Mouse (Mus musculus): ENCODE measurements at regions not wholly inside any gene's neighbourhood (a gene's known extent, or its start where the extent isn't known, plus 50 kb on each side); places are given as distances from the start of the nearest gene placed in this dataset.

DNA sequence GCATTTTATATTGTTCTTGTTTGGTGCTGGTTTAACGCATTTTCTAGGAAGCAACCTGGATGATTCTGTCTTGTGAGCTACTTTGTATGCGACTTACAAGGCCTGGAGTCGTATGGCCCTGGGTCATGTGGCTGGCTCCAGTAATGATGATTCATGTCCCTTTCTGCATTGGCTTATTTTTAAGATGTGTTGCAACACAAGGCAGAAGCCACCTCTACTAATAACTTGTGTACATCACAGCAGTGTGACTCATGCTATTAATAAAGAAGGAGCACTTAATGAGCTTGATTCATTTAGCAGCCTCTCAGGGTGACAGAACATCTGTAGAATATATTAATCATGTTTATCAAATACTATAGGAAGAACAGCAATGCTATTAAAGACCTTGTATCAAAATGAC is 84.0 kb downstream of the Slc5a7 start:
- no peak for DNase-seq (ENCODE audit: low spot score in 2 of 2)

DNA sequence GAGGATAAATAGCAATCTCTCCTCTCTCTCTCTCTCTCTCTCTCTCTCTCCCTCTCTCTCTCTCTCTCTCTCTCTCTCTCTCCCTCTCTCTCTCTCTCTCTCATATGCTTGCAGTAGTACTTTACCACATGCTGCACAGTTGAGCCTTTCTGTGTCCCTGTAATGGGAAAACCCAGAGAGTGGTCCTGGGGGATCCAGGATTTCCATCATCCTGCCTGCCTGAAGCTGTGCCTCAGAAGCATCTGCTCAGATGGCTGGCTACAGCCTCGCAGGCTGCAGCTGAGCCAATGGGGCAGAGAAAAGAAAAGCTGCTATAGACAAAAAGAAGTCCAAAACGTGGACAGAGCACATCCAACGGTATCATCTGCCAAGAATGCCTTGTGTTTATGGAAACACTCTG is 97.1 kb downstream of the Slc5a7 start:
- no peak for DNase-seq (ENCODE audit: low spot score in 2 of 2)

DNA sequence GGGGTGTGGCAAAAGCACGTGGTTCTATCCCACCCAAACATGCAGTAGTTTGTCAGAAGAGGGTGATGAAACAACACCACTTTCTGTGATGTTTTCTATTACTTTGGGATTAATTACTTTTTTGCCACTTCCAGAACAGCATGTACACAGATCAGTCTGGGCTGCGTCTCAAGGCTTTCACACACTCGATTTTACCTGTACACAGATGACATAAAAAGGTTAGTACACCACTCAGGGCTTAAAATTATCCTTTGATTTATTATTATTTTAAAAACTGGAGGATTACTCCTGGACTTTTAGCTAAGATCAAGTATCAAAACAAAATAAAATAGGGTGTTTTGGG is 106.6 kb downstream of the Slc5a7 start:
- no peak for DNase-seq (ENCODE audit: low spot score in 2 of 2)

DNA sequence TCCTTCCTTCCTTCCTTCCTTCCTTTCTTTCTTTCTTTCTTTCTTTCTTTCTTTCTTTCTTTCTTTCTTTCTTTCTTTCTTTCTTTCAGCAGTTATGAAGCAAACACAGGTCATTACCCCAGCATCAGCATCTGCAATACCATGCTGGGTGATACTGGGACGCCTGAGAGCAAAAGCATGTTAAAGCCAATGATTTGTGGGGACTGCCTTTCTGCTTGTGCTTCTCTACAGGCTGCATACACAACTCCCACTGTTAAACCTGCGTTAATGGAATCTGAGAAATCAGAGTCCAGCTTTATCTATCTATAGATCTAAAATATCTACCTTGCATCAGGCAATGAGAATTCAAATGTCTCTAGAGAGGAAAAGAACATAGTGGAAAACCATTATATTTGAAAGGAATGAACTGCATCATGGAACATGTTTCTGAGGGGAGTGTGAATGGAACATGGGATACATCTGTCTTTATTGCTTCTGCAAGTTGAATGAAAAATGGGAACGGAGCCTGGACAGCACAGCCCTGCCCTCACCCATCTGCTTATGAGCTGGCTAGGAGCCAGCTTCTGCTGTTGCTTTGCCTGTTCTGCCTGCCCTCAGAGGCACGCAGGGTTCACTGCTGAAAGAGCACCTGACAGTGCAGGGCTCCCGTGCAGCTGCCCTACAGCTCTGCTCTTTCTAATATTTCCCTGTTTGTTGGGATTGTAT is 107.2 kb downstream of the Slc5a7 start:
- DNase-seq (ENCODE audit: low spot score in 2 of 2): peak; percentile 24 to 26

DNA sequence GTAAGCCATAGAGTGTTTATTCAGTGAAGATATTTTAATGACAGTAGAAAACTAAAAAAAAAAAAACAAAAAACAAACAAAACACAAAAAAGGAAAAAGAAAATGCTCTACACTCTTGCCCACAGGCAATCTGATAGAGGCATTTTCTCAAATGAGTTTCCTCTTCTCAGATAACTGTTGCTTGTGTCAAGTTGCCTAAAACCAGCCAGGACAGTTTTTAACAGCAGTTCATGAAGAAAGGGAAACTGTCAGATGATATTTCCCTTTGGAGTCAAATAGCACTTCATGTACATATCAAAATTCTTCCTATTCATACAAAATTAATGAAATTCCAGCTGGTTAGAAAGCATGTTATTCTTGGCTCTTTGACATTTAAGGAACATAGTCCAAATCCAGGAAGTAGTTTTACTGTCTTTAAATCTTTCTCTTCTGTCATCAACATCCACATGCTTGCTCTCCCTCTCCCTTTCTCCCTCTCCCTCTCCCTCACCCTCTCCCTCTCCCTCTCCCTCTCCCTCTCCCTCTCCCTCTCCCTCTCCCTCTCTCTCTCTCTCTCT is 109.8 kb downstream of the Slc5a7 start:
- no peak for DNase-seq (ENCODE audit: low spot score in 2 of 2)

DNA sequence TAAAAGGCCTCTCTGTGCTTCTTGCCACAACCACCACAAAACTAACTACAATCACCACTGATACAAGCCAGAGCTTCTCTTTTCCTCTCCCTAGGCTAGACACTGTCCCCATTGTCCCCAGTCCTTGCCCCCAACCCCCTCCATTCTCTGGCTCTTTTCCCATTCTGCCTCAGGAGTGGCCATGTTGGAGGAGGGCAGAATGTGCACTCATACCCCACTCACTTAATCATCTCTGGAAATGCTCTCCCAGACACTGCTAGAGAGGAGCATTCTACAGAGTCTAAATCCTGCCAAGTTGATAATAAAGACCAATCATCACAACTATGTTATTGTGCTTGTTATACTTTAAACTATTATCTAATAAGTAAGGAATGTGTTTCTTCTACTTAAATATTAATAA is 116.8 kb downstream of the Slc5a7 start:
- no peak for DNase-seq (ENCODE audit: low spot score in 2 of 2)

DNA sequence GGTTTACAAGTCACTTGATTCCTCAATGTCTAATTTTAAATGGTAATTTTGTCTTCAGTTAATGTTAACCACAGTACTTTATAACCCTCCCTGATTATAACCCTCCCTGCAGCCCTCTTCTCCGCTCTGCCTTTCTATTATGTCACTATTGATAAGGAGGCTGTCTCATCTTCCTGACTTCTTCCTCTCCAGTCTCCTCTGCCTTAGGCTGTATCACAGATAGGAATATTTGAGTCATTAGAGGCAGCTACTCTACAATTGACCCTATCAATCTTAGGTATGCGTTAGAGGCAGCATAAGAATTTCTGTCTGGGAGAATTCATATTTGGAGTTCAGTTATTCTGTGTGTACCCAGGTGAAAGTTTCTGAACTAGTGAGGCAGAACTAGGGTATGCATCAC is 118.3 kb downstream of the Slc5a7 start:
- DNase-seq (ENCODE audit: low spot score in 2 of 2): no peak

DNA sequence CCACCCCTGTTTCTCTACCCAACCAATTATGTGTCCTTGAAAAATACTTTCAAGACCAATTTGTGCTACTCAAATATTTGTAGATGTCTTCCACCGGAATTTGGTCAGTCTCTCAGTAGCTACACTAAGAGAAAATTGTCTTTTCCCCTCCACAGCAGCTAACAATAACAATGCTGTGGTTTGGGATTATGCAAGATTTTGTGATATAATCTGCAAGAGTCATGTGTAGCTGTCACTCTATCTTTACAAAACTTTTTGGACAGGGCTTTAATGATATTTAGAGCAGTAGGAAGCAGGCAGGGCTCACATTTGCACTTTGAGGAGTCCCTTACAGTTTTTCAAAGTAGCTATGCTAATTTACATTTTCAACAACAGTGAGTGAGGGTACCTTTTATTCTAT is 128.1 kb downstream of the Slc5a7 start:
- no peak for DNase-seq (ENCODE audit: low spot score in 2 of 2)

DNA sequence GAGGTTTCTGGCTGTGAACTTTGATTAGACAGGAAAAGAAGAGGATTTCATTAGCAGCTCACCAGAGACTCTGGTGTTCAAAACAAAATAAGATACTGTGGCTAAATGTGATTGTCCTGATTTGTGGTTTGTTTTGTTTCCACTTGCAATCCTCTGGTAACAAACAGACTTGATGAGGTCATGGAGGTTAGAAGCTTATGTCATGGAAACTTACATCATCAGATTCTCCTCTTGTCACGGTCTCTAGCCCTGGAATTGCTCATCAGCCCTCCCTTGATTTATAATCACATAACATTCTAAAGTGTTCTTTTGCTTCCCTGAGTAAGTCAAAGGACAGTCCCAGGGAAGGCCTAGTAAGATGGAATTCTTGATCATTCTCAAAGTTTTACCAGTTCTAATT is 130.8 kb downstream of the Slc5a7 start:
- no peak for DNase-seq (ENCODE audit: low spot score in 2 of 2)

DNA sequence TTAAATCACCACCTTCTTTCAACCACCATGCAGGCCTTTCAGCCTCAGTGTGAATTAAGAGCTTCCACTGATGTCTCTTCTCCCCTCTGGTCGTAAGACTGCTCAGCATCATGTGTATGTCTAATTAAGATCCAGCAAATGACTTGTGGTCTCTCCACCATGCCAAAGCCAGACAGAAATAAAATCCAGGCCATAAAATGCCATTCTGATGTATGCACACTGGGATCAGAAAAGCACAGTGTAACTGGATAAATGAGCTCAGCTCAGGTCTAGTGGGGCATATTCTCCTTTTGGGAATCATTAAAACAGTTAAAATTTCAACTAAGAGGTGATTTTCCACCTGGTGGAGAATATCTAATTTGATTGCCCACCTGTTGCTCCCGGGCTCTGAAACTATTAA is 136.5 kb downstream of the Slc5a7 start:
- no peak for DNase-seq (ENCODE audit: low spot score in 2 of 2)

DNA sequence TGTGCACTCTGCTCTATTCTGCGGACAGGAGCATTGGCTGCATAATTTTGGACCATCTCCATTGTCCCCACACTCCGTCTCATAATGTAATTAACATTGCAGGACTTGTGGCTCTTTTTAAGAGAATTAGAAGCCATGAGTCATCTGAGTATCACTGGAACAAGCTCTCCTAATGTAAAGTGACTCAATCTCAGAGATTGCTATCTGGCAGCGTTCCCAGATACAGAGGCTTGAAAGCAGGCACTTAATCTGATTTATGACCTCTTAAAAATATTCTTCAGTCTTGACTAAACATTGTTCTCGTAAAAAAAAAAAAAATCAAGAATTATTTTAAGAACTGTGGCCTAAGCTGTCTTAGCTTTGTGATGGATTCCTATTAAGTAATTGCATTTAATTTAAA is 140.1 kb downstream of the Slc5a7 start:
- DNase-seq (ENCODE audit: low spot score in 2 of 2): peak in 1 of 2 experiments; percentile 17

DNA sequence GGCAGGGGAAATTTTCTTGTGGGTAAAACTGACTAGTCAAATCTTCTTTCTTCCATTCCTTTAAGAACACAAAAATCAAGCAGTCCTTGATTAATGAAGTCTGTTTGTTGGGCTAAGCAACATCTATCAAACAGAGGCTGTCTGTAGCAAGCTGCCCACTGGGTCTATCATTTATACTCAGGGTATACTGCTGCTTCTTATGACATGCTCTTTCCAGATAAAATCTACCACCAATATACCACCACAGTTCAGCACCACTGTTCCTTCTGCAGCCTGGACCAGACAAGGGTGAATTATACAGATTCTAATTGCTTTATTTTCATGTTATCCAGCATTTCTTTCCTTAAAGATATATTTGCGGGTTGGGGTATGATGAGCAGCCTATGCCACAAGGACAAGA is 140.5 kb downstream of the Slc5a7 start:
- DNase-seq (ENCODE audit: low spot score in 2 of 2): no peak

DNA sequence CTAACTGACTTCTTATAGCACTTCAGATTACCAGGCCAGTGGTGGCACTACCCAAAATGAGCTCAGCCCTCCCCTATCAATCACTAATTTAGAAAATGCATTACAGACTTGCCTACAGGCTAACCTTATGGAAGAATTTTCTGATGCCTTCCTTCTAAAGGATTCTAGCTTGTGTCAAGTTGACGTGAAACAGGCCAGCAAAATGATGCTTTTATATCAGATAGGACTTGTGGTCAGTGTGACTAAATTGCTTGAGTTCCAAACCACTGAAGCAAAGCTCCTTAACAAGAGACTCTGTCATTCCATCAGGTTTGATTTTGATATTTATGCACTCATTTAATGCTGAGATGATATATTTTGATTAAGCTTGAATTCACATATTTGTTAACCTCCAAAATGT is 143.0 kb downstream of the Slc5a7 start:
- no peak for DNase-seq (ENCODE audit: low spot score in 2 of 2)

DNA sequence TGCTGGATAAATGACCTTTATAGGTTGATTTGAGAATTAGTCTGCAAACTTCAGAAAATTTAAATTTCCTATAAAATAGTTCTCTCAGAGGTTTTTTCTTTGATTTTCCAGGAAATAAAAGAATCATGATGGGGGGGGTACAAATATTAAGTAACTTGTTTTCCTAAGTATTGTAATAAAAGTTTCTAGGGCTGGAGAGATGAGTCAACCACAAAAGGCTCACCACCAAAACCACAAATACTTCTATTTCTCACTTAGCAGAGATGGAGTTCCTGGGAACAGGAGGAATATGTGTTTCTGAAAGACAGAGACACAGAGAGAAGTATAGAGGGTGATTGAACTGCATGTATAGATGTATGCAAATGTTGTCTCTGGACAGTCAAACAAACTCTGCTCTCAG is 144.3 kb downstream of the Slc5a7 start:
- no peak for DNase-seq (ENCODE audit: low spot score in 2 of 2)

Measured in right cerebral cortex, postnatal 10 days (tissue).